Mouse (Mus musculus) spleen, embryonic (tissue): ENCODE measurements at regions not wholly inside any gene's neighbourhood (a gene's known extent, or its start where the extent isn't known, plus 50 kb on each side); places are given as distances from the start of the nearest gene placed in this dataset.

ENCODE experiments used
- CTCF ChIA-PET: fragments of 350-600 bp; sonication (Branson Sonifier 250); formaldehyde crosslinking; loops from one replicate; lab custom pipeline; 2022; lab: Charles Lee

- CTCF ChIA-PET, result interaction anchor here (0.9 kb wide), 1 partner anchor 31 kb away, joined by 5 read pairs; no protein-coding TSS in a partner anchor
Observed at GRCm38 (mm10) chr4:95212561-95212960, 160.5 kb upstream of the Jun start.

- CTCF ChIA-PET, result interaction anchor here (0.9 kb wide), 1 partner anchor 32 kb away, joined by 5 read pairs; no protein-coding TSS in a partner anchor
Observed at GRCm38 (mm10) chr4:95213026-95213425, 161.0 kb upstream of the Jun start.

GRCm38 (mm10) chr4:95214026-95214425, 162.0 kb upstream of the Jun start:
- CTCF ChIA-PET, result no interaction called here

- CTCF ChIA-PET, result interaction anchor here (0.6 to 0.7 kb wide), 4 partner anchors 106 to 163 kb away, joined by 4 to 15 read pairs (median 6); partner anchors contain the start of gene Jun
Observed at GRCm38 (mm10) chr4:95215187-95215586, 163.2 kb upstream of the Jun start.

GRCm38 (mm10) chr4:95230461-95230860, 178.4 kb upstream of the Jun start:
- CTCF ChIA-PET, result no interaction called here

GRCm38 (mm10) chr4:95233034-95233433, 181.0 kb upstream of the Jun start:
- CTCF ChIA-PET, result no interaction called here

- CTCF ChIA-PET, result no interaction called here
Observed at GRCm38 (mm10) chr4:95234030-95234555, 182.1 kb upstream of the Jun start.

GRCm38 (mm10) chr4:95247977-95248376, 196.0 kb upstream of the Jun start:
- CTCF ChIA-PET, result no interaction called here

- CTCF ChIA-PET, result no interaction called here
Observed at GRCm38 (mm10) chr4:95249031-95249430, 197.0 kb upstream of the Jun start.

GRCm38 (mm10) chr4:95250083-95250482, 198.1 kb upstream of the Jun start:
- CTCF ChIA-PET, result no interaction called here

GRCm38 (mm10) chr4:95269766-95270165, 217.7 kb upstream of the Jun start:
- CTCF ChIA-PET, result no interaction called here

GRCm38 (mm10) chr4:95270389-95270788, 218.4 kb upstream of the Jun start:
- CTCF ChIA-PET, result no interaction called here

- CTCF ChIA-PET, result no interaction called here
Observed at GRCm38 (mm10) chr4:95276231-95276630, 224.2 kb upstream of the Jun start.

- CTCF ChIA-PET, result interaction anchor here (0.8 kb wide), 1 partner anchor 120 kb away, joined by 5 read pairs; no protein-coding TSS in a partner anchor
Observed at GRCm38 (mm10) chr4:95277989-95278713, 226.1 kb upstream of the Jun start.

- CTCF ChIA-PET, result interaction anchor here (0.8 kb wide), 1 partner anchor 121 kb away, joined by 5 read pairs; no protein-coding TSS in a partner anchor
Observed at GRCm38 (mm10) chr4:95278714-95279095, 226.7 kb upstream of the Jun start.

GRCm38 (mm10) chr4:95279200-95279599, 227.2 kb upstream of the Jun start:
- CTCF ChIA-PET, result interaction anchor here (0.8 kb wide), 1 partner anchor 121 kb away, joined by 5 read pairs; no protein-coding TSS in a partner anchor

GRCm38 (mm10) chr4:95282083-95282482, 230.1 kb upstream of the Jun start:
- CTCF ChIA-PET, result interaction anchor here (0.7 kb wide), 1 partner anchor 226 kb away, joined by 6 read pairs; no protein-coding TSS in a partner anchor

- CTCF ChIA-PET, result no interaction called here
Observed at GRCm38 (mm10) chr4:95283789-95284188, 231.8 kb upstream of the Jun start.

GRCm38 (mm10) chr4:95284192-95284591, 232.2 kb upstream of the Jun start:
- CTCF ChIA-PET, result no interaction called here

- CTCF ChIA-PET, result no interaction called here
Observed at GRCm38 (mm10) chr4:95284696-95285095, 232.7 kb upstream of the Jun start.

- CTCF ChIA-PET, result no interaction called here
Observed at GRCm38 (mm10) chr4:95290321-95290720, 238.3 kb upstream of the Jun start.

- CTCF ChIA-PET, result no interaction called here
Observed at GRCm38 (mm10) chr4:95294110-95294509, 242.1 kb upstream of the Jun start.

GRCm38 (mm10) chr4:95301907-95302306, 249.9 kb upstream of the Jun start:
- CTCF ChIA-PET, result interaction anchor here (0.6 kb wide), 1 partner anchor 176 kb away, joined by 8 read pairs; no protein-coding TSS in a partner anchor
